Mouse (Mus musculus) regulatory T cell (primary cell): ENCODE measurements around the gene Ppcs.

Source experiments
- in situ Hi-C: fragments of 300-600 bp; cut with MboI, MseI; formaldehyde crosslinking; loops from one replicate; pipeline ENCODE4 v1.15.1; 2025; ENCODE audit warnings: high pct_unique_total_duplicates

Ppcs gene

GRCm38 (mm10) chr4:119417894-119418293 lies 4.3 kb downstream of the Ppcs start:
- in situ Hi-C loops, result no loop called here

GRCm38 (mm10) chr4:119417270-119417669 lies 5.0 kb downstream of the Ppcs start:
- in situ Hi-C loops, result no loop called here

- in situ Hi-C loops, result no loop called here
Measured at GRCm38 (mm10) chr4:119415072-119415753, 7.0 kb downstream of the Ppcs start, which contains the start of gene Ccdc30. Ccdc30 (minus strand) TSS chr4:119415521.

DNA sequence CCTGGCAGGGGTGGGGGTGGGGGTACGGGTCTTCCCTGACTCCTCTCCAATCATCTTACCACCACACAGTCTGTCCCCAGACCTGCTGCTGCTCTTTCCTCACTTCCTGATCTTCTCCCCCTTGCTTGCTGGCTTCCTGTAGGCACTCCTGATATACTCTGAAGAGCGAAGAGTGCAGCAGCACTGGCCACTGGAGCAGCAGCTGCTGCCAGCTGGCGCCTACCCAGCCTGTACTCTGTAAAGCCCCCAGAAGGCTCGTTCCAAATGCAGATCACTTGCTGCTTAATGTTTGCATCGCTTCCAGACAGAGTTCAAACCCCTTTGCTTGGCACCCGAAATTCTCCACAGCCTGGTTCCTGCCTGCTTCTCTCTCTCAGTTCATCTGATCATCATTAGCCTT lies 9.4 kb downstream of the Ppcs start:
- in situ Hi-C loops, result no loop called here

GRCm38 (mm10) chr4:119411877-119412650 lies 10.2 kb downstream of the Ppcs start:
- in situ Hi-C loops, result no loop called here

- in situ Hi-C loops, result no loop called here
Measured at GRCm38 (mm10) chr4:119403431-119403830, 18.8 kb downstream of the Ppcs start.

DNA sequence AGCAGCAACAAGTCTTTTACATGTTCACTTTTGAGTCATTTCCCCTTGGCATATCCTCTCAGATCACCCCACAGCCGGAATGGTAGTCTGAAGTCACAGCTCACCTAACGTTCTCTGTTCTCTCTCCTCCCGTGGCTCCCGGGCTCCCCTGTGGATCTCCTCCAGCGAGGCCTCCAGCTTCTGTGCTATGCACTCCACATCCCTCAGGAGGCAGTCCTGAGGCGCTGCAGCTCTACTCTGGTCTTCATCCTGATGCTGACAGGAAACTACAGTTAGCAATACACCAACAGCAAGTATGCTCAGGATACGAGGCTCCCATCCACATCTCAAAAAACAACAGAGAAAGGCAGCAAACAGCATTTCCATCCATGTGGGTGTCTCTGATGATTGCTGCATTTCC lies 21.3 kb downstream of the Ppcs start:
- in situ Hi-C loops, result no loop called here

DNA sequence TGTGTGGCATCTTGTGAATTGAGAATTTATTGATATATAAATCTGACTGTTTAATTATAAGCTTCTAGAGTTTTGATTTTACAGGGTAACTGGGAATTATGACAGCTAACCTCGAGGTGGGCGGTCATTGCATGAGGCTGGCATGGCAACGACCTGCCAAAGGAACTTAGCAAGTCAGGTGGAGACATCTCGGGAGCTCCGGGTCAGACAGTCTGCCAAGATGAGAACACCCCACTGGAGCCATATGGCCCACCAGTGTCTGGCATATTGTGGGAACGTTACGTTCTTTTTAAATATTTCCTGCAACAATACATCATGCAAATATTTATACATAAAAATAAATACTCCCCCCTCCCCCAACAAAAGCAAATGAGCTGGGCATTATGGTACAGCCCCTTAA lies 23.5 kb downstream of the Ppcs start:
- in situ Hi-C loops, result no loop called here

- in situ Hi-C loops, result no loop called here
Measured at GRCm38 (mm10) chr4:119390369-119390768, 31.9 kb downstream of the Ppcs start.

- in situ Hi-C loops, result no loop called here
Measured at GRCm38 (mm10) chr4:119389184-119389583, 33.0 kb downstream of the Ppcs start.

- in situ Hi-C loops, result no loop called here
Measured at GRCm38 (mm10) chr4:119381471-119382190, 40.6 kb downstream of the Ppcs start.

DNA sequence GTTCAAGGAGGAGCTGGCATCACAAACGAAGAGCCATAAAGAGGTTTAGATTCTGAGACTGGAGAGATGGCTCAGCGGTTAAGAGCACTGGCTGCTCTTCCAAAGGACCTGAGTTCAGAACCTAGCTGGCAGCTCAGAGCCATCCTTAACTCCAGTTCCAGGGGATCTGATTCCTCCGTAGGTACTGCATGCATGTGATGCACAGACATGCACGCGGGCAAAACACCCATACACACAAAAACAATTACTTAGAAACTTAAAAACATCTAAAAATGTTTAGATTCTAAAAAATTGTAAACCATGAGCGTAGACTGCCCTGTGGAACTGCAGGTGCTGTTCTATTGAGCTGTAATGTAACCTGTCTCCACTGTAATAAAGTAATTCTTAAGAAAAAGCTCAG lies 52.8 kb downstream of the Ppcs start:
- in situ Hi-C loops, result no loop called here
